Mouse (Mus musculus) kidney, embryonic 15.5 days (tissue): Measurements from ENCODE around the gene Fam181a. TPM values are rescaled to one million over a fixed set of nuclear protein-coding genes. Genes with fewer than 3 reads are reported as not detected.

Experiments used
- ATAC-seq: fragments of 200-750 bp; cut with Nextera tagmentation; replicated peaks from 2 replicates; pipeline ENCODE4 v1.8.0; 2017; ENCODE audit warnings: moderate TSS enrichment; ENCODE audit not compliant: low FRiP score
- H3K27ac ChIP-seq: fragments of 300-500 bp; sonication (generic); 2 replicates; pipeline ENCODE4 v1.5.1; 2015; ENCODE audit warnings: mild to moderate bottlenecking, inconsistent platforms
- H3K27me3 ChIP-seq: fragments of 300-500 bp; sonication (generic); 2 replicates; pipeline ENCODE4 v1.6.1; 2015; ENCODE audit warnings: inconsistent platforms
- H3K36me3 ChIP-seq: fragments of 300-500 bp; sonication (generic); 2 replicates; pipeline ENCODE4 v1.6.1; 2015; ENCODE audit warnings: inconsistent platforms
- H3K4me1 ChIP-seq: fragments of 300-500 bp; sonication (generic); 2 replicates; pipeline ENCODE4 v1.6.1; 2015; ENCODE audit warnings: inconsistent platforms
- H3K4me2 ChIP-seq: fragments of 300-500 bp; sonication (generic); 2 replicates; pipeline ENCODE4 v1.6.1; 2015; ENCODE audit warnings: moderate library complexity, mild to moderate bottlenecking, inconsistent platforms
- H3K4me3 ChIP-seq: fragments of 300-500 bp; sonication (generic); replicated peaks from 2 replicates; pipeline ENCODE4 v1.5.1; 2015; ENCODE audit warnings: mild to moderate bottlenecking, inconsistent platforms
- H3K9ac ChIP-seq: fragments of 300-500 bp; sonication (generic); 2 replicates; pipeline ENCODE4 v1.6.1; 2015; ENCODE audit warnings: mild to moderate bottlenecking, inconsistent platforms
- H3K9me3 ChIP-seq: fragments of 300-500 bp; sonication (generic); replicated peaks from 2 replicates; pipeline ENCODE4 v1.6.1; 2016; ENCODE audit warnings: inconsistent platforms
- WGBS: fragments of 180-500 bp; shearing (Covaris S2); methylation state at CpG from one replicate; pipeline ENCODE4 v1.1.7; 2015; ENCODE audit warnings: mixed read lengths; 5-methylcytosine and 5-hydroxymethylcytosine counted together
- polyA plus RNA-seq: library from polyadenylated mRNA; unstranded; fragments of >200 nt; fragmentation: Nextera tagmentation; extraction: Ambion mirVana; gene quantifications from 2 replicates; pipeline ENCODE4 v1.2.1, GENCODE M21; 2015

Fam181a gene
- not detected in 2 replicates for polyA plus RNA-seq

GRCm38 (mm10) chr12:103310744-103311267 is at the start of gene Fam181a:
Gene Fam181a (plus strand): TSS chr12:103310975.
- H3K4me3 ChIP-seq, result no peak within 1 kb of the TSS
- H3K36me3 ChIP-seq, result no peaks in the 10 kb centered on the region
- no peak for ATAC-seq
- peaks cover 30% of the 10 kb centered on the region for H3K27me3 ChIP-seq
- H3K4me1 ChIP-seq, result peaks cover 12% of the 10 kb centered on the region
- H3K27ac ChIP-seq, result no peak within 1 kb of the TSS
- H3K9me3 ChIP-seq, result no peaks in the 10 kb centered on the region
- no peak within 1 kb of the TSS for H3K9ac ChIP-seq
- 70% methylated on average over 2 of the region's 2 CpGs for WGBS
- no peak within 1 kb of the TSS for H3K4me2 ChIP-seq

DNA sequence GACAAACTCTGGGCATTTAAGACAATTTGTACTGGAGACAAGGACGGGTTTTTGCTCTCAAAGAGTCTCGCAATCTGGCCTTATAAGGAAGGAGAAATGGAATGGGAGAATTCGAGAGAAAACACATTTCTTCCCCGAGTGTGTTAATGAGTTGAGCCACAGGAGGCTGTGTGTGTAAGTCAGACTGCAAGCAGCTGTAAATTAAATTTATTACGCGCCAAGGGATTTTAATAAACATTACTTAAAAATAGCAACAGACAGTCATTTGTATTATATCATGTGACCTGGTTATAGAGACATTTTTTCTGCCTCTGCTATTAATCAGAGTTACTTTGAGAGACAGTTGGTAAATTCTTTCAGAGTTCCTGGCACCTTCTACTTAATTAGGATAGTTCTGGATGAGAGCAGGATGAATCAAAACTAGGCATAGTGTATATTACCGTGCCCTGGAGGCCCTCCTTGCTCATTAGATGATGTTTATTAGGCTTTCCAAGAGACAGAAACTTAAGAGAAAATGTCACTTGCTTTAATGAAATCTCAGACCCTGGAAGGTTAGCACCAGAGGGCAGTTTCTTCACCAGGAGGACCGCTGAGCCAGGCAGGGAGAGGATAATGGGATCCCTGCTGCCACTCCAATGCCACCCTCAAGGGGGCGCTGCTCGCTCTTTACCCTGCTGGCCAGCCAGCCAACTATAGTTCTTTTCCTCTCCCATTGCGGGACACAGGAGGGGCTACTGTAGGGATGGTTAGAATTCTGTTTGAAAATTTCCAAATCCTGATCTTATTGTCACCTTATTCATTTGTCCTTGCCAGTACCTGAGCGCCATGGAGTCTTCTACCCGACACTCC is 48.5 kb upstream of the Fam181a start:
- Histone ChIP-seq H3K27me3 (no peaks in the 10 kb centered on the region), H3K27ac (no peak overlapping the region), H3K9me3 (no peaks in the 10 kb centered on the region), H3K9ac (no peak overlapping the region), H3K36me3 (no peaks in the 10 kb centered on the region), H3K4me2 (no peak overlapping the region), H3K4me1 (peaks cover 5% of the 10 kb centered on the region; the same call in 1 of the 2 replicates), H3K4me3 (no peak overlapping the region)
- ATAC-seq, result no peak
- 48% methylated on average over 13 of the region's 13 CpGs for WGBS

- H3K4me1 ChIP-seq, result peaks cover 8% of the 10 kb centered on the region
- H3K4me3 ChIP-seq, result no peak overlapping the region
- no peak overlapping the region for H3K27ac ChIP-seq
- 31% methylated on average over 3 of the region's 3 CpGs for WGBS
- no peaks in the 10 kb centered on the region for H3K9me3 ChIP-seq
- no peak overlapping the region for H3K9ac ChIP-seq
- ATAC-seq, result peak; percentile 65; the same call in 1 of the 2 replicates
- no peaks in the 10 kb centered on the region for H3K36me3 ChIP-seq
- H3K27me3 ChIP-seq, result no peaks in the 10 kb centered on the region
- no peak overlapping the region for H3K4me2 ChIP-seq
These were observed 44.2 kb upstream of the Fam181a start for GRCm38 (mm10) chr12:103266605-103267004.

DNA sequence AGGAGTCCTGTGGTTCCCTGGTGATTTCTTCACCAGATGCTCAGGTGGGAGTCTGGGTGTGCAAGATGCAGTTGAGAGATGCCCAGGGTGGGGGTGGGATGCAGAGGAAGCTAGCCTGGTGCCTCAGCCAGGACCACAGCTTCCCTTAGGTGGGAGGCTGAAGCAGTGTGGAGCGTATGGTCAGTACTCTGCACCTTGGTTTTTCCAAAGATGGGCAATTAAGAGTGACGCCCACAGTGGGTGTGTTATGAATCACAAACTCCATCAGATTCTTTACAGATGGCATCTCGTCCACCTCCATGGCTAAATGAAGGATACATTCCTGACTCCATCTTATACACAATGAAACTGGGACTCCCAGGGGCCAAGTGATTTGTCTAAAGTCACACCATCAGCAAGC is 38.6 kb upstream of the Fam181a start:
- ATAC-seq, result no peak

GRCm38 (mm10) chr12:103273051-103273450 is 37.7 kb upstream of the Fam181a start:
- Histone ChIP-seq H3K36me3 (no peaks in the 10 kb centered on the region), H3K4me2 (no peak overlapping the region), H3K27ac (no peak overlapping the region), H3K27me3 (no peaks in the 10 kb centered on the region), H3K9me3 (0 out of 2 replicates have a peak, but pooled peaks cover 3% of the 10 kb centered on the region), H3K4me1 (peaks cover 2% of the 10 kb centered on the region; the same call in 1 of the 2 replicates), H3K4me3 (no peak overlapping the region), H3K9ac (no peak overlapping the region)
- 59% methylated on average over 6 of the region's 6 CpGs for WGBS
- ATAC-seq, result no peak

More for the DNA sequence above, 38.6 kb upstream of the Fam181a start:
- Histone ChIP-seq H3K9me3 (no peaks in the 10 kb centered on the region), H3K27me3 (no peaks in the 10 kb centered on the region), H3K4me2 (no peak overlapping the region), H3K27ac (no peak overlapping the region), H3K36me3 (no peaks in the 10 kb centered on the region), H3K4me1 (peaks cover 3% of the 10 kb centered on the region; the same call in 1 of the 2 replicates), H3K4me3 (no peak overlapping the region), H3K9ac (no peak overlapping the region)
- WGBS, result 91% methylated on average over 3 of the region's 3 CpGs

GRCm38 (mm10) chr12:103273732-103274131 is 37.0 kb upstream of the Fam181a start:
- no peak overlapping the region for H3K27ac ChIP-seq
- ATAC-seq, result no peak

GRCm38 (mm10) chr12:103276422-103276821 is 34.4 kb upstream of the Fam181a start:
- Histone ChIP-seq H3K9ac (no peak overlapping the region), H3K4me3 (no peak overlapping the region), H3K9me3 (0 out of 2 replicates have a peak, but pooled peaks cover 10% of the 10 kb centered on the region), H3K27me3 (no peaks in the 10 kb centered on the region), H3K4me1 (peaks cover 2% of the 10 kb centered on the region), H3K27ac (no peak overlapping the region), H3K36me3 (no peaks in the 10 kb centered on the region), H3K4me2 (no peak overlapping the region)
- WGBS, result 55% methylated on average over 4 of the region's 4 CpGs
- no peak for ATAC-seq

More at GRCm38 (mm10) chr12:103273732-103274131, 37.0 kb upstream of the Fam181a start:
- WGBS, result 94% methylated on average over 2 of the region's 2 CpGs
- H3K36me3 ChIP-seq, result no peaks in the 10 kb centered on the region
- H3K9me3 ChIP-seq, result 0 out of 2 replicates have a peak, but pooled peaks cover 8% of the 10 kb centered on the region
- H3K9ac ChIP-seq, result no peak overlapping the region
- H3K4me3 ChIP-seq, result no peak overlapping the region
- no peaks in the 10 kb centered on the region for H3K4me1 ChIP-seq
- H3K4me2 ChIP-seq, result no peak overlapping the region
- H3K27me3 ChIP-seq, result no peaks in the 10 kb centered on the region

GRCm38 (mm10) chr12:103281491-103281890 is 29.3 kb upstream of the Fam181a start:
- 23% methylated on average over 2 of the region's 2 CpGs for WGBS
- no peaks in the 10 kb centered on the region for H3K27me3 ChIP-seq
- peaks cover 22% of the 10 kb centered on the region for H3K4me1 ChIP-seq
- H3K4me3 ChIP-seq, result no peak overlapping the region
- peak; percentile 68 for ATAC-seq
- H3K9me3 ChIP-seq, result 0 out of 2 replicates have a peak, but pooled peaks cover 10% of the 10 kb centered on the region
- H3K9ac ChIP-seq, result no peak overlapping the region
- H3K4me2 ChIP-seq, result no peak overlapping the region
- no peak overlapping the region for H3K27ac ChIP-seq
- H3K36me3 ChIP-seq, result no peaks in the 10 kb centered on the region

DNA sequence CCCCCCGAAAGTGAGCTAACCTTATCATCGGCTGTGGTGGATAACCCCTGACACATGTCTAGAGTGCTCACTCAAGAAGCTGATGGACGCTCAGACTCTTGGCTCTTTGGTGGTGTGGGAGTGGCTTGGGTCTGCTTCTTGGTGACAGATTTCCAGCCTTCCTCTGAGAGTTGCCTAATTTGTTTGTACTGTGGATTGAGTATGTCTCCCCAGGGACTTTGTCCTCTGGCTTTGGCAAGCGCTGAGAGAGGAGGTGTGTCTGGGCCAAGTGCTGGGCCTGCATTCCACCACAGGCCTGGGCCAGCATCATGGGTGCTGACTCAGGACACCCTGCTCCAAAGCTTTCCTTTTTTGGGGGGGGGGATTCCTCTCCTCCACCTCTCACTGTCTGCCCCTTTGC is 28.9 kb upstream of the Fam181a start:
- WGBS, result 29% methylated on average over 4 of the region's 4 CpGs
- Histone ChIP-seq H3K36me3 (no peaks in the 10 kb centered on the region), H3K27ac (no peak overlapping the region), H3K4me2 (no peak overlapping the region), H3K4me3 (no peak overlapping the region), H3K9me3 (0 out of 2 replicates have a peak, but pooled peaks cover 10% of the 10 kb centered on the region), H3K9ac (no peak overlapping the region), H3K27me3 (no peaks in the 10 kb centered on the region), H3K4me1 (peaks cover 22% of the 10 kb centered on the region)
- peak; percentile 73 for ATAC-seq

DNA sequence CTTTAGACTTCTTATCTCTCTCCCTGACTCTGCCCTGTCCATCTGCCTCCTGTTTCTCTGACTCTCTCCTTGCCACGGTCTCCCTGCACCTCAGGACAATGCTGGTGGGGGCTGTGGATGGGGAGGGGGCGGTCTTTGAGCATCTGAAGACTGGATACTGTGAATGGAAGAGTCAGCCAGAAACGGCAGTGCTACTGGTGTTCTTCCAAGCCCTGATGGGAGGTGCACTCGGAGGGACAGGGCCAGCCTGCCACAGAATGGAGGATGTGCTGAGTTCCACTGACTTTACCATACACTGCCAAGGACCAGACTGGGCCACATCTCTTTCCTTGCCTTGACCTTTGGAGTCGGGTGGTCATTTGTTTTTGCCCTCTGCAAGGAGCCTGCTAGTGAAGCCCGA is 27.8 kb upstream of the Fam181a start:
- H3K9ac ChIP-seq, result no peak overlapping the region
- peaks cover 22% of the 10 kb centered on the region for H3K4me1 ChIP-seq
- WGBS, result 65% methylated on average over 6 of the region's 6 CpGs
- no peak for ATAC-seq
- no peaks in the 10 kb centered on the region for H3K36me3 ChIP-seq
- no peaks in the 10 kb centered on the region for H3K27me3 ChIP-seq
- H3K27ac ChIP-seq, result no peak overlapping the region
- H3K4me3 ChIP-seq, result no peak overlapping the region
- 0 out of 2 replicates have a peak, but pooled peaks cover 8% of the 10 kb centered on the region for H3K9me3 ChIP-seq
- H3K4me2 ChIP-seq, result no peak overlapping the region

GRCm38 (mm10) chr12:103283411-103283810 is 27.4 kb upstream of the Fam181a start:
- 79% methylated on average over 3 of the region's 3 CpGs for WGBS
- Histone ChIP-seq H3K9ac (no peak overlapping the region), H3K27me3 (no peaks in the 10 kb centered on the region), H3K4me2 (no peak overlapping the region), H3K9me3 (0 out of 2 replicates have a peak, but pooled peaks cover 3% of the 10 kb centered on the region), H3K36me3 (no peaks in the 10 kb centered on the region), H3K27ac (no peak overlapping the region), H3K4me3 (no peak overlapping the region), H3K4me1 (peaks cover 22% of the 10 kb centered on the region)
- ATAC-seq, result no peak

DNA sequence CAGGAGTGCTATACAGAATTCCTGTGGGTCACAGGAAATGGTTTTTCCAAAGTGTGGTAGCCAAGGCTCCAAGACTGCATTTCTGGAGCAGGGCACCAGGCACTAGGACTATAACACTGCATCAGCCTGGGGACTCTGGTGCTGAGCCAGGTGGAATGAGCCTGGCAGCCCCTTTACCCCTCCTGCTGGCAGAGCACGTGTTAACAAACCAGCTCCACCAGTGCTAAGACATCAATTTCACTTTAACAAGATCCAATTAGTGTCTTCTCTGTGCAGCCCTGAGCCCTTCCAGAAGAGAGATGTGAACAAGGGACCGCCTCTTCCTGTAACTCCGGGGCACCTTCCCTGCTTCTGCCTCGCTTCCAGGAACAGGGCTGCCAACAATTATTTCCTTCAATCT is 23.5 kb upstream of the Fam181a start:
- Histone ChIP-seq H3K9me3 (no peaks in the 10 kb centered on the region), H3K27ac (no peak overlapping the region), H3K9ac (no peak overlapping the region), H3K4me3 (no peak overlapping the region), H3K4me2 (no peak overlapping the region), H3K4me1 (peaks cover 15% of the 10 kb centered on the region), H3K27me3 (no peaks in the 10 kb centered on the region; the same call in 1 of the 2 replicates), H3K36me3 (no peaks in the 10 kb centered on the region)
- WGBS, result 75% methylated on average over 4 of the region's 4 CpGs
- no peak for ATAC-seq
